Mouse (Mus musculus) midbrain, embryonic 15.5 days (tissue): ENCODE results near the gene Tmem178. TPM values are rescaled to one million over a fixed set of nuclear protein-coding genes. Genes with fewer than 3 reads are reported as not detected.
A peak's percentile ranks its signal among the peaks of the same experiment; 100 is the strongest.

Experiments used
- ATAC-seq: fragments of 200-750 bp; cut with Nextera tagmentation; replicated peaks from 2 replicates; pipeline ENCODE4 v1.8.0; 2017; ENCODE audit warnings: moderate TSS enrichment
- H3K27ac ChIP-seq: fragments of 300-500 bp; sonication (generic); 2 replicates; pipeline ENCODE4 v1.5.1; 2015; ENCODE audit warnings: mild to moderate bottlenecking, inconsistent platforms
- H3K27me3 ChIP-seq: fragments of 300-500 bp; sonication (generic); replicated peaks from 2 replicates; pipeline ENCODE4 v1.6.1; 2015; ENCODE audit warnings: inconsistent platforms
- H3K36me3 ChIP-seq: fragments of 300-500 bp; sonication (generic); replicated peaks from 2 replicates; pipeline ENCODE4 v1.6.1; 2015; ENCODE audit warnings: inconsistent platforms
- H3K4me1 ChIP-seq: fragments of 300-500 bp; sonication (generic); 2 replicates; pipeline ENCODE4 v1.6.1; 2015; ENCODE audit warnings: inconsistent platforms
- H3K4me2 ChIP-seq: fragments of 300-500 bp; sonication (generic); 2 replicates; pipeline ENCODE4 v1.6.1; 2015; ENCODE audit warnings: inconsistent platforms, mild to moderate bottlenecking, moderate library complexity
- H3K4me3 ChIP-seq: fragments of 300-500 bp; sonication (generic); 2 replicates; pipeline ENCODE4 v1.5.1; 2015; ENCODE audit warnings: mild to moderate bottlenecking, inconsistent platforms
- H3K9ac ChIP-seq: fragments of 300-500 bp; sonication (generic); 2 replicates; pipeline ENCODE4 v1.6.1; 2015; ENCODE audit warnings: mild to moderate bottlenecking, inconsistent platforms
- H3K9me3 ChIP-seq: fragments of 300-500 bp; sonication (generic); 2 replicates; pipeline ENCODE4 v1.6.1; 2016; ENCODE audit warnings: inconsistent platforms
- WGBS: fragments of 180-500 bp; shearing (Covaris S2); methylation state at CpG from one replicate; pipeline ENCODE4 v1.1.7; 2015; ENCODE audit warnings: mixed read lengths; 5-methylcytosine and 5-hydroxymethylcytosine counted together
- polyA plus RNA-seq: library from polyadenylated mRNA; unstranded; fragments of >200 nt; fragmentation: Nextera tagmentation; extraction: Ambion mirVana; gene quantifications from 2 replicates; pipeline ENCODE4 v1.2.1, GENCODE M21; 2015

The Tmem178 gene
- polyA plus RNA-seq, 1 experiment from 2014 or later: 23.5 TPM

DNA sequence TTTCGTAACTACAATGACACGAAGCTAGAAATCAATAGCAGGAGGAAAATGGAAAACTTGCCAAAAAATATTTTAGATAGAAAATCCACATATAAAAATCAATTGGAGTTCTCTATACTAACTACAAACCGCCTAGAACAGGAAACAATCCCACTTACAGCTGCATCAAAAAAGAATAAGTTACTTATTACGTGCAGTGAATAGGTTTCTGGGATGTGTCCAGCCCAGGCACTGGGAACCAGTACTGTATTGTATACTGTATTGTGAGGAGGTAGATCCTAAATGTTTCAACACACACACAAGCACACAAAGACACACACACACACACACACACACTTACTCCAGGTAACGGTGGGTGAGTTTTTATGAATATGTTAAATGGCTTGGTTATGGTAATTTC, 32.8 kb downstream of the Tmem178 start:
- Histone ChIP-seq H3K4me1 (peaks cover 9% of the 10 kb centered on the region), H3K9me3 (no peaks in the 10 kb centered on the region), H3K27ac (no peak overlapping the region), H3K4me3 (no peak overlapping the region), H3K9ac (no peak overlapping the region), H3K36me3 (no peaks in the 10 kb centered on the region), H3K27me3 (no peaks in the 10 kb centered on the region), H3K4me2 (no peak overlapping the region)
- WGBS: 82% methylated on average over 5 of the region's 5 CpGs
- ATAC-seq: no peak

GRCm38 (mm10) chr17:80980096-80980495, 35.7 kb downstream of the Tmem178 start:
- H3K27ac ChIP-seq: no peak overlapping the region
- no peak for ATAC-seq
- no peak overlapping the region for H3K4me2 ChIP-seq
- H3K36me3 ChIP-seq: no peaks in the 10 kb centered on the region
- no peak overlapping the region for H3K4me3 ChIP-seq
- 81% methylated on average over 10 of the region's 10 CpGs for WGBS
- no peak overlapping the region for H3K9ac ChIP-seq
- H3K27me3 ChIP-seq: no peaks in the 10 kb centered on the region
- no peaks in the 10 kb centered on the region for H3K9me3 ChIP-seq
- H3K4me1 ChIP-seq: peaks cover 17% of the 10 kb centered on the region

- Histone ChIP-seq H3K27ac (peak overlapping the region; percentile 68), H3K36me3 (no peaks in the 10 kb centered on the region), H3K9ac (no peak overlapping the region), H3K27me3 (no peaks in the 10 kb centered on the region), H3K4me1 (peaks cover 17% of the 10 kb centered on the region), H3K4me3 (no peak overlapping the region), H3K9me3 (no peaks in the 10 kb centered on the region), H3K4me2 (peak overlapping the region; percentile 20)
- WGBS: 45% methylated on average over 12 of the region's 12 CpGs
- ATAC-seq: peak; percentile 46
These were observed 37.4 kb downstream of the Tmem178 start for GRCm38 (mm10) chr17:80981721-80982411.

GRCm38 (mm10) chr17:80982412-80982787, 38.0 kb downstream of the Tmem178 start:
- H3K9ac ChIP-seq: no peak overlapping the region
- no peak overlapping the region for H3K4me3 ChIP-seq
- H3K9me3 ChIP-seq: no peaks in the 10 kb centered on the region
- H3K27me3 ChIP-seq: no peaks in the 10 kb centered on the region
- peak; percentile 87 for ATAC-seq
- peak overlapping the region; percentile 20 for H3K4me2 ChIP-seq
- H3K4me1 ChIP-seq: peaks cover 17% of the 10 kb centered on the region
- peak overlapping the region; percentile 68 for H3K27ac ChIP-seq
- H3K36me3 ChIP-seq: no peaks in the 10 kb centered on the region
- WGBS: 4% methylated on average over 8 of the region's 8 CpGs

GRCm38 (mm10) chr17:80982976-80983375, 38.5 kb downstream of the Tmem178 start:
- H3K9ac ChIP-seq: no peak overlapping the region
- H3K4me3 ChIP-seq: no peak overlapping the region
- H3K27me3 ChIP-seq: no peaks in the 10 kb centered on the region
- no peak overlapping the region for H3K4me2 ChIP-seq
- no peak overlapping the region for H3K27ac ChIP-seq
- peaks cover 17% of the 10 kb centered on the region for H3K4me1 ChIP-seq
- 0 out of 2 replicates have a peak, but pooled peaks have one; percentile 19 for ATAC-seq
- 67% methylated on average over 10 of the region's 10 CpGs for WGBS
- no peaks in the 10 kb centered on the region for H3K36me3 ChIP-seq
- H3K9me3 ChIP-seq: no peaks in the 10 kb centered on the region

DNA sequence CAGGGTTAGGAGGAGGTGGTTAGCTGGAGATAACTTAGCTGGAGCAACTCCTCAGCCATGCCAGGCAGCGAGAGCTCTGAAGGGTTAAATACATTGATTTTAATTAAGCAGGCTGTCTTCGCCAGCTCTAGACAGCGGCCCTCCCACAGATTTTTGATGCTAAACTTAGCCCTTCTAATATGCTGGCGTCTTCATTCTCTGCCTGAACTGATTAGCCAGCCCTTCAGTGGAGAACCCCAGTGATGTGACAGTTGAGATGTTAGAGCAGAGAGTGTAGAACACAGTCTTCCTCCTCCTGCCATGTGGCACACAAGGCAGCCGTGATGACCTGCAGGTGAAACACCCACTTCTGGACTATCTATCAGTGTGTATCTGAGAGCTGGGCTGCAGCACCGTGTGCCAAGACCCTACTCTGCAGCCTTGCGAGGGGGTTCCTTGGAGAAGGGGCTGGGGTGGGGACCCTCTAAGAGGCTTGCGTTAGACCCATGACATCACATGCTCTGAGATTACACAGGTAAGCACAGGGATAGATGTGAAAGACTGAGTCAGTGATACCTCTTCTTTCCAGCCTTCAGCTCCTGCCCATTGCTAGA, 47.2 kb downstream of the Tmem178 start:
- Histone ChIP-seq H3K36me3 (no peaks in the 10 kb centered on the region), H3K4me1 (peaks cover 8% of the 10 kb centered on the region; the same call in 1 of the 2 replicates), H3K9ac (no peak overlapping the region), H3K4me2 (no peak overlapping the region), H3K9me3 (no peaks in the 10 kb centered on the region), H3K4me3 (no peak overlapping the region), H3K27me3 (no peaks in the 10 kb centered on the region), H3K27ac (no peak overlapping the region)
- 68% methylated on average over 8 of the region's 8 CpGs for WGBS
- ATAC-seq: peak; percentile 45; the same call in 1 of the 2 replicates

DNA sequence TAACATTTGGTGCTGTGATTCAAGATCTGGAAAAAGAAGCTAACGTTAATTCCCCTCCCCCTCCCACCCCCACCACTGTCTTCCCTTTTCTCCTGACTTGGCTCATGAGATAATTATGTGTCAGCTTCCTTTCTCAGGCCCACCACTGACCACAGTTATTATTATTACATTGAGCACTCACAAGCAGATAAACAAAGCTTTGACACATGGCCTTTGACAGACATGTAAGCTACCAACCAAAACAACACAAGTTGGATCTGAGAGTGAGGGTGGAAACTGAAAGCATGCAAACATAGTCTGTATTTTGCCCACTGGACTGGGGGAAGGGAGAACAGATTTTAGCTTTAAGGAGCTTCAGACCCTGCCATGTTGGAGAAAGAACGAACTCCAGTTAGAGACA, 52.8 kb downstream of the Tmem178 start:
- WGBS: 81% methylated on average over 2 of the region's 2 CpGs
- peaks cover 7% of the 10 kb centered on the region; the same call in 1 of the 2 replicates for H3K4me1 ChIP-seq
- ATAC-seq: no peak
- no peaks in the 10 kb centered on the region for H3K9me3 ChIP-seq
- no peak overlapping the region for H3K9ac ChIP-seq
- no peaks in the 10 kb centered on the region for H3K36me3 ChIP-seq
- no peak overlapping the region for H3K4me3 ChIP-seq
- H3K27ac ChIP-seq: no peak overlapping the region
- H3K4me2 ChIP-seq: no peak overlapping the region
- H3K27me3 ChIP-seq: no peaks in the 10 kb centered on the region

DNA sequence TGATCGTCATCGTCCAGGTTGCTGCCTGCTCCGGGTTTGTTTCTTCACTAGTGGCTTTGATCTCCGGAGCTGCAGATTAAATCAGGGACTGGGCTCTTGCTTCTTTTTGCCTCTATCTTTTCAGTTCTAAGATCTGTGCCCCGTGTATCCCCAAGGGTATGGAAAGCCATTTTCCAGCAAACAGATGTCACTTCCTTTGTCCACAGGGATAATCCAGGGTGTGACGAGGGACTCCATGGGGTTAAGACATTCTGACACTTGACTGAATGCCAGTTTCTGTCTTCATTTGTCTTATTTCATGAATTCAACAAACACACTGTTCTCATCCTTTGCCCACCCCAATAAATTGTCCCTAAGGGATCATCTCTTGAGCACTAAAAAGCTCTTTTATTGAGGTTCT, 54.5 kb downstream of the Tmem178 start:
- Histone ChIP-seq H3K4me3 (no peak overlapping the region), H3K4me2 (no peak overlapping the region), H3K4me1 (0 out of 2 replicates have a peak, but pooled peaks cover 4% of the 10 kb centered on the region), H3K9me3 (no peaks in the 10 kb centered on the region), H3K36me3 (no peaks in the 10 kb centered on the region), H3K9ac (no peak overlapping the region), H3K27me3 (no peaks in the 10 kb centered on the region), H3K27ac (no peak overlapping the region)
- ATAC-seq: peak; percentile 43; the same call in 1 of the 2 replicates
- WGBS: 17% methylated on average over 6 of the region's 6 CpGs

DNA sequence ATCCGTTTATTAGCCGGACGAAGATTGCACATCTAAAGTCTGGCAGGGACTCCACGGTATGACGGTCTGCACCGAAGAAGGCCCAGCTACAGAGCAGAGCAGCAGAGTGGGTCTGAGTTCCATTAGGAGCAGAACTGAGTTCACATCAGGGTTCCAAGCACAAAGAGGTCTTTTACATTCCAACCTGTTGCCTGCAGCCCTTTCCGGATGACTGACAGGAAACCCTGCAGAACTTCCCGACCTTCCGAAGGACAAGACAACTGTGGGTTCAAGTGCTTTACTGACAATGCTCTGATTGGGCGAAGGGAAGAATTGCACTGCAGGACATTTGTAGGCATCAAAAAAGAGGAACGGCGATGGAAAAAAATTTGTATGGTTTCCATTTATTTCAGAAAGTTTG, 56.6 kb downstream of the Tmem178 start:
- no peak overlapping the region for H3K4me3 ChIP-seq
- 0 out of 2 replicates have a peak, but pooled peaks cover 4% of the 10 kb centered on the region for H3K4me1 ChIP-seq
- no peak overlapping the region for H3K27ac ChIP-seq
- H3K9ac ChIP-seq: no peak overlapping the region
- WGBS: 73% methylated on average over 12 of the region's 12 CpGs
- H3K4me2 ChIP-seq: no peak overlapping the region
- H3K36me3 ChIP-seq: no peaks in the 10 kb centered on the region
- H3K27me3 ChIP-seq: no peaks in the 10 kb centered on the region
- ATAC-seq: no peak
- no peaks in the 10 kb centered on the region for H3K9me3 ChIP-seq

- 50% methylated on average over 4 of the region's 4 CpGs for WGBS
- no peak for ATAC-seq
- H3K9ac ChIP-seq: no peak overlapping the region
- no peak overlapping the region for H3K27ac ChIP-seq
- no peaks in the 10 kb centered on the region for H3K27me3 ChIP-seq
- H3K4me1 ChIP-seq: 0 out of 2 replicates have a peak, but pooled peaks cover 4% of the 10 kb centered on the region
- no peak overlapping the region for H3K4me2 ChIP-seq
- no peaks in the 10 kb centered on the region for H3K9me3 ChIP-seq
- H3K4me3 ChIP-seq: no peak overlapping the region
- no peaks in the 10 kb centered on the region for H3K36me3 ChIP-seq
These were observed 57.2 kb downstream of the Tmem178 start for GRCm38 (mm10) chr17:81001647-81002046.

DNA sequence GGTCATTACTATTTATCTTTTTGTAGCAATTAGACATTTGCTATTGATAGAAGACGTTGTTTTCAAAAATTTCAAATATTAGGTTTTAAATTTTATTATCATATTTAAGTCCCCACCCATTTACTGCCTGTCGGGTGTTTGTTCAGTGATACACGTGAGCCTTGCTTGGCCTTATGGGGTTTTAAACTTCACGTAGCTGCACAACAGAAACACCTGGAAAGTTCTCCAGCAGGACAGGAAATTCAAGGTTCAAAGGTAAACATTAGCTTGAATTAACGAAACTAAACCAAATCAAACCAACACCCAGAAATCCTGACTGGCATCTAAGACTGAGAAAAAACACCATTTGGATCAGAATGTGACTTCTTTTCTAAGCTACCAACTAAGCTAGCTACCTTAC, 57.7 kb downstream of the Tmem178 start:
- no peak overlapping the region for H3K4me2 ChIP-seq

GRCm38 (mm10) chr17:81004454-81004853, 60.0 kb downstream of the Tmem178 start:
- WGBS: 77% methylated on average over 11 of the region's 11 CpGs
- Histone ChIP-seq H3K4me2 (no peak overlapping the region), H3K9ac (no peak overlapping the region), H3K36me3 (no peaks in the 10 kb centered on the region), H3K4me1 (peaks cover 1% of the 10 kb centered on the region), H3K4me3 (no peak overlapping the region), H3K27ac (no peak overlapping the region), H3K27me3 (no peaks in the 10 kb centered on the region), H3K9me3 (no peaks in the 10 kb centered on the region)
- no peak for ATAC-seq

More for the DNA sequence above, 57.7 kb downstream of the Tmem178 start:
- no peak overlapping the region for H3K4me3 ChIP-seq
- ATAC-seq: no peak
- no peak overlapping the region for H3K27ac ChIP-seq
- H3K27me3 ChIP-seq: no peaks in the 10 kb centered on the region
- no peaks in the 10 kb centered on the region for H3K9me3 ChIP-seq
- WGBS: 90% methylated on average over 5 of the region's 5 CpGs
- 0 out of 2 replicates have a peak, but pooled peaks cover 4% of the 10 kb centered on the region for H3K4me1 ChIP-seq
- H3K36me3 ChIP-seq: no peaks in the 10 kb centered on the region
- H3K9ac ChIP-seq: no peak overlapping the region

- Histone ChIP-seq H3K4me2 (no peak overlapping the region), H3K4me3 (no peak overlapping the region), H3K4me1 (peaks cover 6% of the 10 kb centered on the region), H3K36me3 (no peaks in the 10 kb centered on the region), H3K27ac (no peak overlapping the region), H3K9me3 (no peaks in the 10 kb centered on the region), H3K27me3 (no peaks in the 10 kb centered on the region), H3K9ac (no peak overlapping the region)
- no peak for ATAC-seq
- 65% methylated on average over 8 of the region's 8 CpGs for WGBS
These were observed 60.9 kb downstream of the Tmem178 start for GRCm38 (mm10) chr17:81005292-81005691.
